Mouse (Mus musculus): ENCODE data around the gene Sec14l1. TPM values are rescaled to one million over a fixed set of nuclear protein-coding genes. Genes with fewer than 3 reads are reported as not detected.

Sec14l1 gene
- polyA plus RNA-seq, 1 experiment from 2014 or later = 41.1 TPM

DNA sequence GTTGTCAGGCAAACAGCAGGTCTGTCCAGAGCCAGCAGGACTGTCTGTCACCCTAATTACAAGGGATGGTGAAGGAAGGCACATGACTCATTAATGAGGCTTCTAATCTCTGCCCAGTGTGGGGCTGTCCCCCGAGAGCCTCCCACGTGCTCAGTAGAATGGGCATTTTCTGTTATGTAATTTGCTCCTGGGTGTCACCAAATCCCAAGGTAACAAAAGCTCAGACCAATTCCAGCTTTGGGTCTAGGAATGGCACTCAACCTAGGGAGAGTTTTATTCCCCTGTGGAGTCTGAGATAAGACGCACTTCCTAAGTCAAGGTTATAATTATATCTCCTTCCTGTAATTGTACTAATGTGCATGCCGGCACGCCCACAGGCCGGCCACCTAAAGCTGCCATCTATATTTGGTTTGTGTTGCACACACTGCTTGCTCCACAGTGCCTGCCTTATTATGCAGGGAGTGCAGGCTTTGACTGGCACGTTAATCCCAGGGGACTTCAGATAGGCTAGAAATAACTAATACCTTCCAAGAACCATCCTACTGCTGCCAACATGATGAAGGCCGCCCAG, 13.5 kb upstream of the Sec14l1 start:
- Histone ChIP-seq H3K27ac (ENCODE audit: low read length) (no peak overlapping the region), H3K9ac (replicated peaks; ENCODE audit: low read depth, low read length) (no peak overlapping the region), H3K36me3 (ENCODE audit: control insufficient read depth, insufficient read depth, low read length) (no peaks in the 10 kb centered on the region), H3K27me3 (ENCODE audit: control insufficient read depth, insufficient read depth, low read length) (no peaks in the 10 kb centered on the region), H3K4me3 (ENCODE audit: low read depth, low read length) (no peak overlapping the region), H3K4me1 (ENCODE audit: control insufficient read depth, insufficient read depth, low read length) (peaks cover 15% of the 10 kb centered on the region; the same call in 1 of the 2 replicates), H3K9me3 (ENCODE audit: control insufficient read depth, low read depth, low read length) (no peaks in the 10 kb centered on the region), H3K4me2 (replicated peaks; ENCODE audit: low read depth, low read length) (no peak overlapping the region)
- WGBS = 62% methylated on average over 8 of the region's 8 CpGs
- ATAC-seq (ENCODE audit: insufficient number of reproducible peaks, insufficient read depth, low FRiP score, low read depth) = no peak

DNA sequence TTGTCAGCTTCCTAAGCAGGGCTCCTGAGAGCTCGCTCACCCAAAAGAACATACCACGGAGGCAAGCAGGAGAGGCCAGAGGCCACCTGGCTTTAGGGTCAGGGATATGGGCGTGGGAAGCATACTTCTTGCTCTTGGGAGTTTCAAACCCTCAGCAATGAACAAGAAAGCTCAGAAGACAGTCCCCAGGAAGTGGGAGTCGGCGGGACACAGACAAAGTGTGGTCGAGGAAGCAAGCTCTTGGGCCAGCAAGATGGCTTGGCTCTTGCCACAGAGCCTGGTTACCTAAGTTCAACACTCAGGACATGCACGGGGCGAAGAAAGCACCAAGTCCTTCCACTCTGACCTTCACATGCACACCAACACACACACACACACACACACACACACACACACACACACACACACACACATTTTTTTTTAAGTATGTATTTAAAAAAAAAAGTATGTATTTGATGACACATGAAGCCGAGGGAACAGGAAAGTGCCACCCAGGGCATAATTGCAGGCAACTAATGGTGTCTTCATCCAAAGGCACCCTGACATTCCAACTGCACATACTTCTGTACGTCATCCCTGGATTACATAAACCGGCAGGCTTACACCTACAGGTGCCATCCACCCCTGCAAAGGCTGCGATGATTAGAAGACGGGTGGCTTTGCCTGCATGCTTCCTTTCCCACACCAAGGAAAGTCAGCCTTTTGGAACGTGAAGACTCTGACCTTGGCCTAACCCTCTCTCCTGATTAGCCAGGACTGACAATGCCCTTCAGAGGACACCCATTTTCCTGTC, 12.8 kb upstream of the Sec14l1 start:
- Histone ChIP-seq H3K27me3 (ENCODE audit: control insufficient read depth, insufficient read depth, low read length) (no peaks in the 10 kb centered on the region), H3K4me3 (ENCODE audit: low read depth, low read length) (no peak overlapping the region), H3K4me2 (replicated peaks; ENCODE audit: low read depth, low read length) (no peak overlapping the region), H3K4me1 (ENCODE audit: control insufficient read depth, insufficient read depth, low read length) (peaks cover 15% of the 10 kb centered on the region; the same call in 1 of the 2 replicates), H3K9me3 (ENCODE audit: control insufficient read depth, low read depth, low read length) (no peaks in the 10 kb centered on the region), H3K36me3 (ENCODE audit: control insufficient read depth, insufficient read depth, low read length) (no peaks in the 10 kb centered on the region), H3K9ac (replicated peaks; ENCODE audit: low read depth, low read length) (no peak overlapping the region), H3K27ac (ENCODE audit: low read length) (no peak overlapping the region)
- WGBS = 68% methylated on average over 14 of the region's 14 CpGs
- no peak for ATAC-seq (ENCODE audit: insufficient number of reproducible peaks, insufficient read depth, low FRiP score, low read depth)

DNA sequence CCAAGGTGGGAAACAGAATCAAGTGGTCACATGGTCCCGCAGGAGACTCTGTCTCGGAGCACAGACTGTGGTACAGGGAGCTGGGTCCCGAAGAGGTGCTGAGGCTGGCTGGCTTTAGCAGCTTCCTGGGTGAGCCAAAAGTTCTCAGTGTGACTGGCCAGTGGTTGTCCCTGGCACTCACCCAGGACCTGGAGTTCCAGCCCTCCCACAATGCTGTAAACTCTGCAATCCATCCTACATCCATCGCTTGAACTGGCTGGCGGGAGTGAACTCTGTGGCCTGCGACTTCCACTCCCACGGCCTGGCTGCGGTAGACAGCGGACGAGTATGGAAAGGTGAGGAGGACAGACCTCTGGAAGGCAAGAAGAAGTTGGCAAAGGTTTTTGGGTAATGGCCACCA, 11.4 kb upstream of the Sec14l1 start:
- 80% methylated on average over 10 of the region's 10 CpGs for WGBS
- Histone ChIP-seq H3K9me3 (ENCODE audit: control insufficient read depth, low read depth, low read length) (no peaks in the 10 kb centered on the region), H3K4me1 (ENCODE audit: control insufficient read depth, insufficient read depth, low read length) (peaks cover 9% of the 10 kb centered on the region; the same call in 1 of the 2 replicates), H3K4me3 (ENCODE audit: low read depth, low read length) (no peak overlapping the region), H3K36me3 (ENCODE audit: control insufficient read depth, insufficient read depth, low read length) (no peaks in the 10 kb centered on the region), H3K27ac (ENCODE audit: low read length) (no peak overlapping the region), H3K27me3 (ENCODE audit: control insufficient read depth, insufficient read depth, low read length) (no peaks in the 10 kb centered on the region), H3K9ac (replicated peaks; ENCODE audit: low read depth, low read length) (no peak overlapping the region), H3K4me2 (replicated peaks; ENCODE audit: low read depth, low read length) (no peak overlapping the region)
- no peak for ATAC-seq (ENCODE audit: insufficient number of reproducible peaks, insufficient read depth, low FRiP score, low read depth)

DNA sequence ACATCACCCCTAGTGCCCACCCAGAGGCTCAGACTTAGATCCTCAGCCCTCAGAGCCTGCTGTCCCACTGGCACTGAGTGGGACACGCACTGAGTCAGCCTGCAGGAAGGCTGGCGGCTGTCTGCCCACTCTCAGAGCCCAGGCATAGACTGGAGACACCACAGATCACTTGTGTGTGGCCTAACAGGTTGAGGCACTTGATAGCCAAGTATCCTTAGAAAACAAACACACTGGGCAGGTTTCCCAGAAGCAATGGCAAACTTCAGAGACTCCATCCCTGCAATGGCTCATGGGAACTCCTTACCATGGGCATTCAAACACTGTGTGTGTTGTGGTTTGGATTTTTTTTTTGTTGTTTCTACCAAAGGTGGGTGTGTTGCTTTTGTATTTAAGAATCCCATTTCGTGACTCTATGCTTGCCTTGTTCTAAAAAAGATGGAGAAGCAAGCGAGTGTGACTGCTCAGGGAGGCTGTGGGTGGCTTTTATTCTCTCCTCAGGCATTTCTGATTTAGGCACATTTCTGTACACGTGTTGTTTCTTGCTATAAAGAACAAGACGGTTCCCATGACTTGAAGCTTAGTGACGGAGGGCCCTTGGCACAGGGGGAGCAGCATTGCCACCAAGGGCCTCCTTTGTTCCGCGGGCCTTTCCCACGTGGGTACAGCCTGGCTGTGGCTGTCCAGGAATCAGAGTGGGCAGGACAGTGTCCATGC, 10.8 kb upstream of the Sec14l1 start:
- H3K4me2 ChIP-seq (replicated peaks; ENCODE audit: low read depth, low read length) = no peak overlapping the region
- peaks cover 14% of the 10 kb centered on the region; the same call in 1 of the 2 replicates for H3K4me1 ChIP-seq (ENCODE audit: control insufficient read depth, insufficient read depth, low read length)
- H3K9me3 ChIP-seq (ENCODE audit: control insufficient read depth, low read depth, low read length) = no peaks in the 10 kb centered on the region
- WGBS = 87% methylated on average over 10 of the region's 10 CpGs
- H3K36me3 ChIP-seq (ENCODE audit: control insufficient read depth, insufficient read depth, low read length) = no peaks in the 10 kb centered on the region
- H3K9ac ChIP-seq (replicated peaks; ENCODE audit: low read depth, low read length) = no peak overlapping the region
- H3K27ac ChIP-seq (ENCODE audit: low read length) = no peak overlapping the region
- H3K4me3 ChIP-seq (ENCODE audit: low read depth, low read length) = no peak overlapping the region
- no peak for ATAC-seq (ENCODE audit: insufficient number of reproducible peaks, insufficient read depth, low FRiP score, low read depth)
- H3K27me3 ChIP-seq (ENCODE audit: control insufficient read depth, insufficient read depth, low read length) = no peaks in the 10 kb centered on the region

DNA sequence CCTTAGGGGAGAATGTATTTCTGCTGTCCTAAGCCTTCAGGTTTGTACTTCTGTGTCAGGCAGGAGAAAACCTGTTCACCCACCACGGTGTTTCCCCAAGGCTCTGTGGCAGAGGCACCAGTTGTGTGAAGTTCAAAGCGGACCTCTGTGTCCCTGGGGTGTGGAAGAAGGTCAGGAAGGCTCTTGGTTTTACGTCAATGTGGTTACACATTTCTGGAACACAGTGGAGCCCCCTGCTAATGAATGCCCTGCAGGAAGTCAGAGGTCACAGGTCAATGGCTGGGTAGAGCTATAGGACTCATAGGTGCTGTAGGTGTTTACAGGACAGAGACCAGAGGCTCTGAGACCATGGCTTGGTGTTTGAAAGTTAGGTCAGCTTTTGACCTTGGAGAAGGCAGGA, 9.7 kb upstream of the Sec14l1 start:
- Histone ChIP-seq H3K4me3 (ENCODE audit: low read depth, low read length) (no peak overlapping the region), H3K36me3 (ENCODE audit: control insufficient read depth, insufficient read depth, low read length) (no peaks in the 10 kb centered on the region), H3K9me3 (ENCODE audit: control insufficient read depth, low read depth, low read length) (no peaks in the 10 kb centered on the region), H3K9ac (replicated peaks; ENCODE audit: low read depth, low read length) (no peak overlapping the region), H3K4me1 (ENCODE audit: control insufficient read depth, insufficient read depth, low read length) (peaks cover 15% of the 10 kb centered on the region; the same call in 1 of the 2 replicates), H3K27ac (ENCODE audit: low read length) (no peak overlapping the region), H3K27me3 (ENCODE audit: control insufficient read depth, insufficient read depth, low read length) (no peaks in the 10 kb centered on the region), H3K4me2 (replicated peaks; ENCODE audit: low read depth, low read length) (no peak overlapping the region)
- WGBS = 73% methylated on average over 3 of the region's 3 CpGs
- ATAC-seq (ENCODE audit: insufficient number of reproducible peaks, insufficient read depth, low FRiP score, low read depth) = no peak

DNA sequence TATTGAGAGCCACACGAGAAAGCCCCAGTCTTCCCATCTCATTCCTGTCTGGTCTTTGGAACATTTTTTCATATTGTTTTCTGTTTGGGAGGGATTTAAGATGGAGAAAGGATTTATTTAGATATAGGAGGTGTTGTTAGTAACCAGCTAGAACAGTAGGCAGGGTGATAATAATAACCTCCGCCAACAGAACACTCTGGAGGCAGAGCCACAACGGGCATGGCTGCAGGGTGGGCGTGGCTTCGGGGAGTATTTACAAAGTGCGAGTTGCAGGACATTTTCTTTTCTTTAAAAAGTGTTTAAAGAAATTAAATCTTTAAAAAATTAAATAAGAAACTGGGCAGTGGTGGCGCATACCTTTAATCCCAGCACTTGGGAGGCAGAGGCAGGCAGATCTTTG, 9.1 kb upstream of the Sec14l1 start:
- Histone ChIP-seq H3K9me3 (ENCODE audit: control insufficient read depth, low read depth, low read length) (no peaks in the 10 kb centered on the region), H3K27ac (ENCODE audit: low read length) (no peak overlapping the region), H3K4me2 (replicated peaks; ENCODE audit: low read depth, low read length) (no peak overlapping the region), H3K4me1 (ENCODE audit: control insufficient read depth, insufficient read depth, low read length) (peaks cover 15% of the 10 kb centered on the region; the same call in 1 of the 2 replicates), H3K4me3 (ENCODE audit: low read depth, low read length) (no peak overlapping the region), H3K27me3 (ENCODE audit: control insufficient read depth, insufficient read depth, low read length) (no peaks in the 10 kb centered on the region), H3K9ac (replicated peaks; ENCODE audit: low read depth, low read length) (no peak overlapping the region), H3K36me3 (ENCODE audit: control insufficient read depth, insufficient read depth, low read length) (no peaks in the 10 kb centered on the region)
- 84% methylated on average over 7 of the region's 7 CpGs for WGBS
- ATAC-seq (ENCODE audit: insufficient number of reproducible peaks, insufficient read depth, low FRiP score, low read depth) = no peak

DNA sequence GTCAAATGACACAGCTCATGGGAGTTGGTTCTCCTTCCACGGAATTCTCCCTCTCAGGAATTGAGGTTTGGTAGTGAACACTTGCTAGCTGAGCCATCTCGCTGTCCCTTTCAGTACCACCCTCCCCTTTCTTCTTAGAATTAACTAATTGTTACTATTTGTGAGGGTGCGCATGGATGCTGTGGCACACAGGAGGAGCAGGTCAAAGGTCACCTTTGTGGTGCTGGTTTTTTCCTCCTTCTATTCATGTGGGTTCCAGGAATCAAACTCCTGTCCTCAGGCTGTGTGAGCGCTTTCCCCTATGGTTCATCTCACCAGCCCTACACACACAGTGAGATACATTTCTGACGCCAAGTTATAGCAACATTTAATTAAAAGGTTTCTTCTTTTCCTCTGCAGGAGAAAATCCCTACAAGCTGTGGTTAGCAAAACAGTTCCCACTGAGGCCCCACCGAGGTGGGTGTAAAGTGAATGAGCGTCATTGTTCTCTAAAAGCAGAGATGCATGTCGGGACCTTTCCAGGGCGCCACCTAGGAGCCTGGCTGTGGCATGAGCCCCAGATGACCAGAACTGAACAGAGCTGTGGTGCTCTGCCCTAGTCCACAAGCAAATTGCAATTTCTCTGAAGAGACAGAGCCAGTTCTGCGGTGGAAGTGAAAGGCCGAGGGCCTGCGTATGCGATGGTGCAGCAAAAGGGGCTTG, 8.2 kb upstream of the Sec14l1 start:
- no peak for ATAC-seq (ENCODE audit: insufficient number of reproducible peaks, insufficient read depth, low FRiP score, low read depth)
- Histone ChIP-seq H3K4me1 (ENCODE audit: control insufficient read depth, insufficient read depth, low read length) (peaks cover 13% of the 10 kb centered on the region; the same call in 1 of the 2 replicates), H3K4me2 (replicated peaks; ENCODE audit: low read depth, low read length) (no peak overlapping the region), H3K27ac (ENCODE audit: low read length) (no peak overlapping the region), H3K36me3 (ENCODE audit: control insufficient read depth, insufficient read depth, low read length) (no peaks in the 10 kb centered on the region), H3K27me3 (ENCODE audit: control insufficient read depth, insufficient read depth, low read length) (no peaks in the 10 kb centered on the region), H3K4me3 (ENCODE audit: low read depth, low read length) (no peak overlapping the region), H3K9ac (replicated peaks; ENCODE audit: low read depth, low read length) (no peak overlapping the region), H3K9me3 (ENCODE audit: control insufficient read depth, low read depth, low read length) (no peaks in the 10 kb centered on the region)
- WGBS = 65% methylated on average over 13 of the region's 13 CpGs

DNA sequence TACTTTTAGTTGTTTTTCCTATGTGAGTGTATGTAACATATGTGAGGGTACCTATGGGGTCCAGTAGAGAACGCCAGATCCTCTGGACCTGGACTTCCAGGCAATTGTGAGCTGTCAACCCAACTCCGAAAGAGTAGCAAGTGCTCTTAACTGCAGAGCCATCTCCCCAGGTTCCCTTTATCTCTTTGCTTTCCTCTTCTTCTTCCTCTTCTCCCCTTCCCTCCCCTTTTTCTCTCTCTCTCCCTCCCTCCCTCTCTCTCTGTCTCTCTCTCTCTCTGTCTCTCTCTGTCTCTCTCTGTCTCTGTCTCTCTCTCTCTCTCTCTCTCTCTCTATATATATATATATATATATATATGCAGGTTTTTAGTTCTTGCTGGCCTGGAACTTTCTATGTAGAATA, 7.1 kb upstream of the Sec14l1 start:
- no peak overlapping the region for H3K4me2 ChIP-seq (replicated peaks; ENCODE audit: low read depth, low read length)
- no peak overlapping the region for H3K4me3 ChIP-seq (ENCODE audit: low read depth, low read length)
- H3K27ac ChIP-seq (ENCODE audit: low read length) = no peak overlapping the region
- H3K4me1 ChIP-seq (ENCODE audit: control insufficient read depth, insufficient read depth, low read length) = peaks cover 15% of the 10 kb centered on the region; the same call in 1 of the 2 replicates
- H3K9me3 ChIP-seq (ENCODE audit: control insufficient read depth, low read depth, low read length) = no peaks in the 10 kb centered on the region
- H3K9ac ChIP-seq (replicated peaks; ENCODE audit: low read depth, low read length) = no peak overlapping the region
- no peak for ATAC-seq (ENCODE audit: insufficient number of reproducible peaks, insufficient read depth, low FRiP score, low read depth)
- WGBS = 95% methylated on average over 2 of the region's 2 CpGs
- no peaks in the 10 kb centered on the region for H3K36me3 ChIP-seq (ENCODE audit: control insufficient read depth, insufficient read depth, low read length)
- no peaks in the 10 kb centered on the region for H3K27me3 ChIP-seq (ENCODE audit: control insufficient read depth, insufficient read depth, low read length)

Measured in stomach, embryonic 14.5 days (tissue).